Mouse (Mus musculus) heart, postnatal 0 days (tissue): ENCODE data around the gene Kdr. TPM values are rescaled to one million over a fixed set of nuclear protein-coding genes. Genes with fewer than 3 reads are reported as not detected.

Experiments
- ATAC-seq: fragments of 200-750 bp; cut with Nextera tagmentation; 2 replicates; pipeline ENCODE4 v1.8.0; 2017; ENCODE audit warnings: low read depth, moderate number of reproducible peaks, moderate library complexity; ENCODE audit not compliant: insufficient read depth
- DNase-seq: peaks from one replicate; pipeline ENCODE4 v3.0.0-alpha.2; 2016; ENCODE audit warnings: low spot score
- H3K27ac ChIP-seq: fragments of 300-500 bp; sonication (generic); 2 replicates; pipeline ENCODE4 v1.5.1; 2014; ENCODE audit warnings: low read depth, mild to moderate bottlenecking
- H3K27me3 ChIP-seq: fragments of 300-500 bp; sonication (generic); 2 replicates; pipeline ENCODE4 v1.6.1; 2014; ENCODE audit warnings: low read length, mixed read lengths; ENCODE audit not compliant: control insufficient read depth, insufficient read depth
- H3K36me3 ChIP-seq: fragments of 300-500 bp; sonication (generic); replicated peaks from 2 replicates; pipeline ENCODE4 v1.6.1; 2014; ENCODE audit warnings: low read length, mixed read lengths; ENCODE audit not compliant: control insufficient read depth, insufficient read depth
- H3K4me1 ChIP-seq: fragments of 300-500 bp; sonication (generic); 2 replicates; pipeline ENCODE4 v1.6.1; 2014; ENCODE audit warnings: antibody characterized with exemption; ENCODE audit not compliant: control insufficient read depth, insufficient read depth
- H3K4me2 ChIP-seq: fragments of 300-500 bp; sonication (generic); 2 replicates; pipeline ENCODE4 v1.6.1; 2014; ENCODE audit warnings: low read depth, mild to moderate bottlenecking, low read length, moderate library complexity
- H3K4me3 ChIP-seq: fragments of 300-500 bp; sonication (generic); 2 replicates; pipeline ENCODE4 v1.5.1; 2014; ENCODE audit warnings: low read depth, low read length
- H3K9ac ChIP-seq: fragments of 300-500 bp; sonication (generic); replicated peaks from 2 replicates; pipeline ENCODE4 v1.6.1; 2014; ENCODE audit warnings: low read depth, low read length, mixed read lengths
- H3K9me3 ChIP-seq: fragments of 300-500 bp; sonication (generic); replicated peaks from 2 replicates; pipeline ENCODE4 v1.6.1; 2016; ENCODE audit warnings: low read length; ENCODE audit not compliant: control insufficient read depth
- CTCF ChIP-seq: IDR thresholded peaks from 2 replicates; pipeline ENCODE4 v1.5.1; 2016; ENCODE audit warnings: antibody characterized with exemption, control low read depth, low read depth
- EP300 ChIP-seq: IDR thresholded peaks from 2 replicates; pipeline ENCODE4 v1.6.1; 2016; ENCODE audit warnings: antibody characterized with exemption, low read depth
- WGBS: fragments of 180-500 bp; shearing (Covaris S2); extraction: QIAGEN DNeasy Blood & Tissue Kit; methylation state at CpG from one replicate; pipeline ENCODE4 v1.1.7; 2014; 5-methylcytosine and 5-hydroxymethylcytosine counted together
- polyA plus RNA-seq: library from polyadenylated mRNA; unstranded; fragments of >200 nt; fragmentation: Nextera tagmentation; extraction: Ambion mirVana; gene quantifications from 2 replicates; pipeline ENCODE4 v1.2.1, GENCODE M21; 2015
- total RNA-seq: library from RNA; depleted of rRNA; stranded (reverse); fragments of >200 nt; gene quantifications from 2 replicates; pipeline ENCODE4 v1.2.3, GENCODE M21; 2014; ENCODE audit warnings: low replicate concordance; rRNA removed

Gene Kdr
- total RNA-seq (50.9 and 60.1 TPM in 2 replicates), polyA plus RNA-seq (27.4 and 30.8 TPM in 2 replicates)

DNA sequence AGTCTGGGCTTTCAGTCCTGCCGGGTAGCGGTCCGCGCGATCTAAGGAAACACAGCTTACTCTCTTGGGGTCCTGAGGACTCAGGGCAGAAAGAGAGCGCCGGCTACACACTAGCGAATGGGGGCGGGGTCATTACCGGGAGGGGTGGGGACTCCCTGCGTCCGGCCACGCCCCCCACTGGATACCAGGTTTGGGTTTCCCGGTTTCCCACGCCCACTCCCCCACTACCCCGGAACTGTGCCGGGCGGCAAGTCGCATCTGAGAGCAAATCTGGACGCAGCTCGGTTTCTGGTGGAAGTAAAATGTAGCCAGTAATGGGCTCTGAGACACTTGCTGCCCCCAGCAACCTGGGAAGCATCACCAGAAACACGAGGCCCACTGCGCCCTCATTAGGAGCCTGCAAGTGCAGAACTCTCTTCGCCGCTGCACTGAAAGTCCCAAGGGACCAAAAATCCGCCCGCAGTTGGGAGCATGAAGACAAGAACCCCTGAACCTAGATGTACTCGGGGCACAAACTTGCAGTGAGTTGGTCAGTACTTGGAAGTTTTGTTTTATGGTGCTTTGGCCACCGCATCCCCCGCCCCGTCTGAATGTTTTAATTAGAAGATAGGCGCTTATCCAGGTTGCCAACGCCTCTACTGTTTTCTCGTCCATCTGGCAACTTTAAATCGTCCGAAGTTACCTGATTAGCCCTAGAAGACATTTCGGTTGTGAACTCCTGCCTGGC lies at the start of gene Kdr:
Gene Kdr, minus strand, starts transcription at position 85 of the 727 bp plus-strand sequence.
- H3K27me3 ChIP-seq, result peaks cover 9% of the 10 kb centered on the region
- WGBS, result 1% methylated on average over 37 of the region's 37 CpGs
- no peak for TF ChIP-seq CTCF
- no peak for TF ChIP-seq EP300
- H3K4me1 ChIP-seq, result no peaks in the 10 kb centered on the region
- peak within 1 kb of the TSS; percentile 76 for H3K4me2 ChIP-seq
- DNase-seq (peak; percentile 64), ATAC-seq (peak; percentile 78)
- H3K27ac ChIP-seq, result peak within 1 kb of the TSS; percentile 81
- no peaks in the 10 kb centered on the region for H3K9me3 ChIP-seq
- no peaks in the 10 kb centered on the region for H3K36me3 ChIP-seq
- H3K9ac ChIP-seq, result peak within 1 kb of the TSS; percentile 67
- peak within 1 kb of the TSS; percentile 68 for H3K4me3 ChIP-seq

- TF ChIP-seq CTCF (no peak), EP300 (no peak)
- H3K27me3 ChIP-seq, result no peaks in the 10 kb centered on the region
- H3K4me1 ChIP-seq, result peaks cover 10% of the 10 kb centered on the region
- DNase-seq (no peak), ATAC-seq (no peak)
- no peak overlapping the region for H3K4me3 ChIP-seq
- H3K9ac ChIP-seq, result no peak overlapping the region
- WGBS, result 71% methylated on average over 6 of the region's 6 CpGs
- no peak overlapping the region for H3K27ac ChIP-seq
- no peaks in the 10 kb centered on the region for H3K9me3 ChIP-seq
- H3K36me3 ChIP-seq, result no peaks in the 10 kb centered on the region
- no peak overlapping the region for H3K4me2 ChIP-seq
Observed at GRCm38 (mm10) chr5:76026805-76027204, 48.5 kb upstream of the Kdr start.

DNA sequence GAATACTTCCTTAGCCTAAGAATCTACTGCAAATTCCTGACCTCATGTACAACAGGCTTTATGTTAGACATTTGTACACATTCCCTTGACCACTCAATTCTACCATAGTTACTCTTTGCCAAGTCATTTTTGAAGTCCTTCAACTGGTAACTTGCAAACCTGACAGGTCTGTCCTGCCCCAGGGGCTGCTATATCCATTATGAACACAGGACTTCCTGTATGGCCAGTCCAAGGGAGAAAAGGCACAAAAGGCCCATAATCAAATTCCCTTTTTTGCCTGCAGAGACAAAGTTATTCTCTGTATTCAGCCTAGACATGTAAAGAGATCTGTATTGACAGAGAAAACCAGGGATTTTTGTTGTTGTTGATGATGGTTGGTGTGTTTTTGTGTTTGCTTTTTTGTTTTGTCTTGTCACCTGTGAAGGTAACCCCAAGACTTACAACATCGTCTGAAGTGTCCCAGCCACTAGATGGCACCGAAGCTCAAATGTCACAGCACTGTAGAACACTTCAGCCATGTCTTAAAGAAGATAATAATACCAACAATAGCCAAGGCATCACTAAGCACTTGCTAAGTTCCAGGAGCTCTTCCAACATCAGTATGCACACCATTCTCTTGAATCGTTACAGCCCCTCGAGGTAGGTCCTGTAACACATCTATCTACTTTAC lies 47.9 kb upstream of the Kdr start:
- Histone ChIP-seq H3K9ac (no peak overlapping the region), H3K36me3 (no peaks in the 10 kb centered on the region), H3K27ac (no peak overlapping the region), H3K4me1 (peaks cover 10% of the 10 kb centered on the region), H3K27me3 (no peaks in the 10 kb centered on the region), H3K4me3 (no peak overlapping the region), H3K9me3 (no peaks in the 10 kb centered on the region), H3K4me2 (no peak overlapping the region)
- DNase-seq (no peak), ATAC-seq (no peak)
- 38% methylated on average over 4 of the region's 4 CpGs for WGBS
- TF ChIP-seq CTCF (peak; percentile 53), EP300 (no peak)

GRCm38 (mm10) chr5:76023011-76023773 lies 44.9 kb upstream of the Kdr start:
- TF ChIP-seq CTCF, result no peak
- TF ChIP-seq EP300, result no peak
- ATAC-seq, result no peak
- peak; percentile 37 for DNase-seq
- H3K27ac ChIP-seq, result peak overlapping the region; percentile 67
- H3K4me3 ChIP-seq, result no peak overlapping the region
- H3K36me3 ChIP-seq, result no peaks in the 10 kb centered on the region
- H3K4me1 ChIP-seq, result peaks cover 10% of the 10 kb centered on the region
- H3K9me3 ChIP-seq, result no peaks in the 10 kb centered on the region
- H3K9ac ChIP-seq, result 0 out of 2 replicates have a peak overlapping the region, but pooled peaks have one; percentile 11
- H3K4me2 ChIP-seq, result peak overlapping the region; percentile 25; the same call in 1 of the 2 replicates
- H3K27me3 ChIP-seq, result no peaks in the 10 kb centered on the region
- 22% methylated on average over 14 of the region's 14 CpGs for WGBS

- ATAC-seq (no peak), DNase-seq (no peak)
- Histone ChIP-seq H3K9ac (no peak overlapping the region), H3K4me2 (no peak overlapping the region), H3K27me3 (no peaks in the 10 kb centered on the region), H3K36me3 (no peaks in the 10 kb centered on the region), H3K4me1 (peaks cover 10% of the 10 kb centered on the region), H3K9me3 (no peaks in the 10 kb centered on the region), H3K4me3 (no peak overlapping the region), H3K27ac (peak overlapping the region; percentile 67; the same call in 1 of the 2 replicates)
- 77% methylated on average over 6 of the region's 6 CpGs for WGBS
- TF ChIP-seq CTCF, result no peak
- TF ChIP-seq EP300, result no peak
Observed at GRCm38 (mm10) chr5:76022436-76022835, 44.2 kb upstream of the Kdr start.
